Mouse (Mus musculus) ES-CJ7 (cell line): Measurements from ENCODE around the gene Myom1.
A peak's percentile ranks its signal among the peaks of the same experiment; 100 is the strongest.

Experiments used
- DNase-seq: peaks from one replicate; pipeline ENCODE4 v3.0.0; 2011; ENCODE audit warnings: low read depth, low spot score

Gene Myom1

GRCm38 (mm10) chr17:70991706-70992625, 10.5 kb upstream of the Myom1 start:
- DNase-seq, result peak; percentile 75

- peak; percentile 55 for DNase-seq
Measured at GRCm38 (mm10) chr17:70992662-70993061, 9.8 kb upstream of the Myom1 start.

GRCm38 (mm10) chr17:70993385-70993807, 9.0 kb upstream of the Myom1 start:
- no peak for DNase-seq

GRCm38 (mm10) chr17:70994671-70995070, 7.8 kb upstream of the Myom1 start:
- no peak for DNase-seq

- no peak for DNase-seq
Measured at GRCm38 (mm10) chr17:70995551-70995950, 6.9 kb upstream of the Myom1 start.

- DNase-seq, result no peak
Measured at GRCm38 (mm10) chr17:70997836-70998235, 4.6 kb upstream of the Myom1 start.

GRCm38 (mm10) chr17:70998400-70998975, 3.9 kb upstream of the Myom1 start:
- DNase-seq, result no peak

- no peak for DNase-seq
Measured at GRCm38 (mm10) chr17:70999187-70999586, 3.2 kb upstream of the Myom1 start.

- no peak for DNase-seq
Measured at GRCm38 (mm10) chr17:71000255-71000654, 2.2 kb upstream of the Myom1 start.

GRCm38 (mm10) chr17:71001067-71001466, 1.4 kb upstream of the Myom1 start:
- no peak for DNase-seq

- DNase-seq, result no peak
Measured at GRCm38 (mm10) chr17:71001699-71002080, 743 bp upstream of the Myom1 start.

GRCm38 (mm10) chr17:71002744-71003094, 286 bp downstream of the Myom1 start, which contains the start of gene Myl12a:
Gene Myl12a, minus strand, starts transcription at chr17:71002878.
- DNase-seq, result no peak

GRCm38 (mm10) chr17:71003112-71003511, 679 bp downstream of the Myom1 start:
- no peak for DNase-seq

- no peak for DNase-seq
Measured at GRCm38 (mm10) chr17:71003721-71004120, 1.3 kb downstream of the Myom1 start.

- DNase-seq, result no peak
Measured at GRCm38 (mm10) chr17:71004186-71004960, 1.9 kb downstream of the Myom1 start.

GRCm38 (mm10) chr17:71006976-71007375, 4.5 kb downstream of the Myom1 start:
- DNase-seq, result no peak

GRCm38 (mm10) chr17:71008676-71009075, 6.2 kb downstream of the Myom1 start:
- DNase-seq, result no peak

- DNase-seq, result no peak
Measured at GRCm38 (mm10) chr17:71009751-71010150, 7.3 kb downstream of the Myom1 start.

GRCm38 (mm10) chr17:71010646-71011242, 8.3 kb downstream of the Myom1 start:
- peak; percentile 89 for DNase-seq

- no peak for DNase-seq
Measured at GRCm38 (mm10) chr17:71011931-71012662, 9.7 kb downstream of the Myom1 start.

- no peak for DNase-seq
Measured at GRCm38 (mm10) chr17:71013105-71013504, 10.7 kb downstream of the Myom1 start.
